Mouse (Mus musculus) cerebellum, adult 9-11 months (tissue): ENCODE measurements at regions not wholly inside any gene's neighbourhood (a gene's known extent, or its start where the extent isn't known, plus 50 kb on each side); places are given as distances from the start of the nearest gene placed in this dataset.
"Not testable (repeated sequence)": the region's sequence is repeated elsewhere in the genome, so short reads cannot be mapped to it uniquely, and the experiment has no call there.

ENCODE experiments used
- DNase-seq: peaks from one replicate; pipeline ENCODE4 v3.0.0; 2022

- DNase-seq = no peak
Measured at GRCm38 (mm10) chr14:37571971-37572370, 436.9 kb upstream of the Ghitm start.

GRCm38 (mm10) chr14:37558258-37558657, 423.2 kb upstream of the Ghitm start:
- DNase-seq = no peak

GRCm38 (mm10) chr14:37523616-37524015, 388.5 kb upstream of the Ghitm start:
- no peak for DNase-seq

DNA sequence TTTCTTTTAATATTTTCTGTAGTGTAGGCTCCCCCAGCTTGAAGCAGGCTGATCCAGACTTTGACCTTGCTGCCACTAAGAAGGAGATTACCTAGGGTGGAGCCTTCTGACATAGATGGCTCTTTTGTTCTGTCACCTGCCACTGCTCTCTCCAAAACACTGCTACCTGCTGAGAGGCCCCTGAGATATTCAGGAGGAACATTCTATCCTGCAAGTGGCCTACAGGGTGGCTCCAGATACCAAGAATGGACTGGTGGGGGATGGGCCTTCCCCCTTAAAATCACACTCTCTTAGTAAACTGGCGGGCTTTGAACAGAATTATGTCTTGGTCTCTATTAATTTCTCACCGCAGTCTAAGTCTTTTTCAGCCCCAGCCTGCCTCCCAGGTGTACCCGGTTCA, 385.6 kb upstream of the Ghitm start:
- DNase-seq = not testable (repeated sequence)

DNA sequence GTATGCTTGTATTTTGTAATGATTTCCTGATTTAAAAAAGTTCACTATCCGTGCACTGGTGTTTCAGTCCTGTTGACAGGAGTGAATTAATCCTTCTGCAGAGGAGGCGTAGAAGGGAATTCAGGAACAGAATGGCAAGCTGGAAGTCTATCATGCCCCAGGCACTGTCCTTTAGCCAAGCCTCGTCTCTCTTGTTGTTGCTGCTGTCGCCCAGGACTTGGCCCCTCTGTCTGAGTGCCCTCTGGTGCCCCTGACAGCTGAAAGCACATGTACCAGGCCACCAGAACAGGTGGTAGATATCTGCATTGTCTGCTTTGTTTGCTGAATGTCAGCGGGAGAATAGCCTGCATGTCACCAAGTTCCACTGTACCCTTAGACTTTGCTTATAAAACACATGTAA, 370.2 kb upstream of the Ghitm start:
- no peak for DNase-seq

- no peak for DNase-seq
Measured at GRCm38 (mm10) chr14:37490711-37491110, 355.6 kb upstream of the Ghitm start.

DNA sequence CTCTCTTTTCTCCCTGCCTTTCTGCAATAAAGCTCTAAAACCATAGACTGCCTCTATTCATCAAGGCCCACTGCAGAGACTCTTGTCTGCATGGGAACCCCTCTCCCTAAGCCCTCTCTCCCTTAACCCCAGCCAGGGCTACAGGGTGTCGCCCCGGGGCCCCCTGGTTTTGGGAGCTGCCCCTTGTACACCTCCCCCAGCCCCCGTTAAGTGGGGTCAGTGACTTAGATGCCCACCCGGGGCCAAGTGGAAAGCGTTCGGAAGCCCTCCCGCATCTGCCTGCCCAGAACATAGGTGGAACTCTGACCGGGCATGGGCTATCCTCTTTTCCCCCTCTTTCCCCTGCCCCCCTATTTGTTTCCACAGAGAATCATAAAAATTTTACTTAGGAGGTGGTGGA, 350.2 kb upstream of the Ghitm start:
- no peak for DNase-seq

DNA sequence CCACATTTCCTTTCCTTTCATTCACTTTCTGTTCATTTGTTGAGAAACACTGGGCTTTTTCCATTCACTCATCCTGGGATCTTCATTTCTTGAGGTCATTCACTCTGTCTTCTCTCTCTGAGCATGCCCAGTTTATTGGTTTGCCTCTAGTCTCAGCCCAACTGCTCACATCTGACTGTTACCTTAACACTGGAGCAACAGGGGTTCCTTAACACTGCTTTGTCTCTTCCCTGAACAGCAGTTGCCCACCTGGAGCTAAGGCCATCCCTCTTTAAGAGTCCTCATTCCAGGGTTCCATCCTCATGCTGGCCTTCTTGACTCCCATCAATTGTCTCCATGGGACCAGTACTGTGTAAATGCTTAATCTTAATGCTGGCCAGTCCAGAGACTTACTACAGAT, 342.5 kb upstream of the Ghitm start:
- no peak for DNase-seq

- DNase-seq = no peak
Measured at GRCm38 (mm10) chr14:37468711-37469110, 333.6 kb upstream of the Ghitm start.

DNA sequence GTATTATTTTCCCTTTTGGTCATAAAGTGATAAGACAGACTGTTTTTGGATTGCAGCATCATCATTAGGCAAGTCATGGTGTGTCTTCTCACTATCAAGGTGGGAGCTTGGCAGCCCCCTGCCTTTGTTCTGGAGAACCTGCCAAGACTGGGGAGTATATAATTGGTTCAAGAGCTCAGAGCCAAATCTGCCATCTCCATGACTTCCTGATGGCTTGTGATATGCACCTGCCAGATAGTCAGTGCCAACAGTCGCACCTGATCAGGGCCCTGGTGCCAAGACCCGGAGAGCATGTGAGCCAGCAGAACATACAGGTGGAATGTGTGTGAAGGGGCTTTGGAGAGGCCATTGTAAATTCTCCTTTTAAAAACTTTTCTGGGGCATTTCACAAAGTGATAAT, 305.8 kb upstream of the Ghitm start:
- DNase-seq = peak; percentile 64

GRCm38 (mm10) chr14:37430656-37431055, 295.6 kb upstream of the Ghitm start:
- no peak for DNase-seq

GRCm38 (mm10) chr14:37425506-37425905, 290.4 kb upstream of the Ghitm start:
- no peak for DNase-seq

- DNase-seq = no peak
Measured at GRCm38 (mm10) chr14:37421566-37421965, 286.5 kb upstream of the Ghitm start.

GRCm38 (mm10) chr14:37412583-37412982, 277.5 kb upstream of the Ghitm start:
- DNase-seq = not testable (repeated sequence)

DNA sequence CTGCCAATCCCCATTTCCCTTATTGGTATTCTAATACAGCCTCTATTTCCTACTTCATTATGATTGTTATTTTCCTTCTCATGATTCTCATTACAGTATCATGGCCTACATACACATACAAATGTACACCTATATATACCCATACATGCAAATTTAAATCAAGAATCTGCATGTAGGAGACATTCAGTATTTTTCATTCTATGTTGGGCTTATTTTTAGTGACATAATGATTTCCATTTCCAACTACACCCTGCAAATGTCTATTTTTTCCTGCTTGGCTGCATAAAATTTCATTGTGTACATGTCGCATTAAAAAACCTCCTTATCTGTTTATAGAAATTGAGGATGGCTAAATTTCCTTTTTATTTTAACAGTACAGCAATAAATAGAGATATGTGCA, 236.9 kb upstream of the Ghitm start:
- DNase-seq = no peak

GRCm38 (mm10) chr14:37361896-37362295, 226.8 kb upstream of the Ghitm start:
- DNase-seq = no peak

GRCm38 (mm10) chr14:37355968-37356704, 221.1 kb upstream of the Ghitm start:
- DNase-seq = peak; percentile 56

DNA sequence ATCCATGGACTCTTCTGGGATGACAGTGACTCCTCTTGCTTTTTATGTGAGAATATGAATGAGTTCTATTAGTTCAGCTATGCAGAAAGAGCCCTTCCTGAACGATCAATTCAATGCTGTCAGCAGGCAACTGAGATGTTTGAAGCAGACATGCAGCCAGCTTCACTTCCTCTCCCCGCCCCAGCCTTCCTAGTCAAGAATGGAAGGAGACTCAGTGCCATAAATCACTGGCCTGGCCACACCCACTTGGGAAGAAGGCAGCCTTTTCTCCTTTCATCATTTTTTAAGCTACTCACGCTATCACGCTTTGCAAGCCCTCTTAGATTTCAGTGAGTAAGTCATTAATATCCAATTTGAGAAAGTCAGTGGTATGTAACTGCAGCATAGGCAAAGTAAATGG, 188.3 kb upstream of the Ghitm start:
- DNase-seq = no peak

DNA sequence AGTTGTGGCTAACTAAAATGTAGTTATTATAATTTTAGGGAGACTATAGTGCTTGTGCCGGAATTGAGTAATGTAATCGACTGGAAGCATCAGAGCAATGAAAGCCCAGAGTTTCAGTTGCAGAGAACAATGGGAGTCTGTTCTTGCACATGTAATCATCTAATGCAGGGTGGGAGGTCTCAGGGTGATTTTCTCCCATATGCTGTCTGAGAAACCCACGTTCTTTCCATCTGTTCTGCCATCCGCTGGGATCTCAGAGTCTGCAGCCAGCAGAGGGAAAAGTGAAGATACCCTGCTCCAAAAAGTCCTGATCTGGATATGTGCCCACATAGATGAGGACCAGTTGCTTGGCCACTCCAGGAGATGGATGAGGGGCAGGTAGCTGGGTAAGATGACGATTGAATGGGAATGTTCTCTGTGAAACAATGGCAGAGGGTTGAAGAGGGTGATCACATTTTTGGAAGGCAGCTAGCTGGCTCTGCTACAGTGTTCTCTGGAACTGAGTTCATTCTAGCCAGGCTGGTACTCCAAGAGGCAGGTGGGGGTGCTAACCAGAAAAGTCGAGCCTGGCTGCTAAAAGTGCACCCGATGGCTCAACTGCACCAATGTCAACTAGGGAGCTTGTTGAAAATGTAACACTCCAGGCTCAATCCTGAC, 180.3 kb upstream of the Ghitm start:
- no peak for DNase-seq

GRCm38 (mm10) chr14:37313906-37314305, 178.8 kb upstream of the Ghitm start:
- DNase-seq = no peak

DNA sequence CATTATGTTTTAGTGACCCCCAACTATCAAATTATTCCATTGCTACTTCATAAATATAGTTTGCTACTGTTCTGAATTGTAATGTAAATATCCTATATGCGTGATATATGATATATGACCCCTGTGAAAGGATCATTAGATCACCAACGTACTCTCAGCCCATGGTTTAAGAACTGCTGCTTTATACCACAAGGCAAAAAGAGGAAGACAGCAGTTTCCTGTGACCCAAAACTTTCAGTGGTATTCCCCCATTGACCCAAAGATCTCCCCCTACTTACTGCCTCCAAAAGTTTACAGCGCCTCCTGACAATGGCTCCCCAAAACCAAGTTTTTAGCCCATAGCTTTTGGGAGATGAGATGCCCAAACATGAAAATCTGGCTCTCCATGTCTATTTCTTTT, 177.8 kb upstream of the Ghitm start:
- DNase-seq = no peak

- no peak for DNase-seq
Measured at GRCm38 (mm10) chr14:37306622-37307274, 171.7 kb upstream of the Ghitm start.

DNA sequence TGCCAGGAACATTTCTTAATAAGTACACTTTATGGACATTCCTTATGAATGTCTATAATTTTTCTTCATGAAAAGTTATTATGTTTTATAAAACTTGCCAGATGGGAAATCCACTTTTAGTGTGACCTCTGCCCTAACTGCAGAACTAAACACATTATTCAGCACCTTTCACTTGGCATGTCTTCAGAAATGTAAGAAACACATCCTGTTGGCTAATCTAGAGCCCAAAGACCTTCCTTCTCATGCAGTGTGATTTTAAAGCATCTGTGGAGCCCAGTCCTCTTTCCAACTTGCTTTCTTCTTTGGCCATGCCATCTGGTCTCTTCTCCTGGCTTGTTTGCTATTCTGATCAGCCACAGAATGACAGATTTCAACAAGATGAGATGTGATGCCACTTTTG, 163.6 kb upstream of the Ghitm start:
- no peak for DNase-seq

- no peak for DNase-seq
Measured at GRCm38 (mm10) chr14:37296531-37296930, 161.5 kb upstream of the Ghitm start.
